ENCODE assay signal across 27 mouse cellular contexts in the genomic region with DNA sequence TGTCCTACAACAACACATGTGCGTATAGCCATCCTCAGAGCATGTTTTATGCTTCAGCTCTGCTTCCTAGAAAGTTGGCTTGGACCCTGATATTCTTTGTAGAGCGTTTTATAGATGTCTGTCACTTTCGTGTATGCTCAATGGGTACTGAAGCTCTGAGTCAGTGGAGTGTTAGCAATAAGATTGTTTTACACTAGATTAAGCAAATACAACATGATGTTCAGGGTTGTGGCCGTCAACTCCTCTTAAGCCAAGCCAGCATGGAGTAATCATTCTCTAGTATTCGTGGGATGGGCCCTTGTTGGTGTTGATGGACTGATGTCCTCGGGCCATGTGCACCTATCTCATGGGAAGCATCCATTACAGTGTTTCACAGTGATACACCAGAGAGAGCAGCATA.
"Had no signal": no experiment of that assay in that cellular context is flagged by ENCODE, and none has a peak within 500 bp of the region (broad histone marks: within the 10 kb centered on the region; RNA-seq: fewer than 3 reads in every experiment).

No protein-coding gene starts in this region.

- H3K9me3 ChIP-seq: embryonic facial prominence, embryonic 12.5 days; embryonic facial prominence, embryonic 13.5 days; embryonic facial prominence, embryonic 15.5 days; forebrain, embryonic 10.5 days; forebrain, embryonic 12.5 days; forebrain, embryonic 13.5 days; forebrain, embryonic 15.5 days had no signal

- H3K4me2 ChIP-seq: embryonic facial prominence, embryonic 12.5 days; embryonic facial prominence, embryonic 13.5 days; embryonic facial prominence, embryonic 15.5 days; forebrain, embryonic 12.5 days; forebrain, embryonic 13.5 days; forebrain, embryonic 15.5 days had no signal

- H3K36me3 ChIP-seq: embryonic facial prominence, embryonic 12.5 days; embryonic facial prominence, embryonic 13.5 days; embryonic facial prominence, embryonic 15.5 days; forebrain, embryonic 10.5 days; forebrain, embryonic 12.5 days; forebrain, embryonic 15.5 days had no signal

- H3K9ac ChIP-seq: embryonic facial prominence, embryonic 12.5 days; embryonic facial prominence, embryonic 13.5 days; embryonic facial prominence, embryonic 15.5 days; forebrain, embryonic 12.5 days; forebrain, embryonic 13.5 days; forebrain, embryonic 15.5 days; forebrain, postnatal 0 days had no signal

- H3K27me3 ChIP-seq: embryonic facial prominence, embryonic 12.5 days; embryonic facial prominence, embryonic 13.5 days; embryonic facial prominence, embryonic 15.5 days; forebrain, embryonic 15.5 days had no signal

- H3K27ac ChIP-seq: embryonic facial prominence, embryonic 12.5 days; embryonic facial prominence, embryonic 13.5 days; embryonic facial prominence, embryonic 15.5 days; forebrain, embryonic 10.5 days; forebrain, embryonic 12.5 days; forebrain, embryonic 13.5 days; forebrain, embryonic 15.5 days; gastrocnemius, adult 2 months; heart, adult 2 months had no signal

- H3K4me3 ChIP-seq: embryonic facial prominence, embryonic 12.5 days; embryonic facial prominence, embryonic 13.5 days; embryonic facial prominence, embryonic 15.5 days; erythroblast, embryonic 14.5 days; forebrain, embryonic 10.5 days; forebrain, embryonic 12.5 days; forebrain, embryonic 13.5 days; forebrain, embryonic 15.5 days; gastrocnemius, adult 2 months; heart, adult 2 months had no signal

- DNase-seq: cerebellum, adult 8-10 months; cerebellum, adult 9-10 months; cerebellum, adult 9-11 months; cerebellum, postnatal 10 days; cerebellum, postnatal 14 days; cerebellum, postnatal 25 days; cerebellum, postnatal 36 days; embryo, embryonic 11 days; forebrain, postnatal 0 days; gastrocnemius, adult 2 months; gastrocnemius, postnatal 10 days; gastrocnemius, postnatal 14 days; gastrocnemius, postnatal 25 days; gastrocnemius, postnatal 36 days; heart, adult 11 months; heart, adult 18-20 months; heart, adult 2 months had no signal

- H3K4me1 ChIP-seq: embryonic facial prominence, embryonic 12.5 days; embryonic facial prominence, embryonic 13.5 days; embryonic facial prominence, embryonic 15.5 days had no signal

- ATAC-seq: forebrain, embryonic 13.5 days; forebrain, embryonic 14.5 days; forebrain, embryonic 15.5 days; forebrain, embryonic 16.5 days; forebrain, postnatal 0 days had no signal
